8 mouse cellular contexts compared by ENCODE assay signal in genomic region chr11:62575297-62575658, GRCm38 (mm10). TPM values are rescaled to one million over a fixed set of nuclear protein-coding genes. Genes with fewer than 3 reads are reported as not detected.
DNase-seq lines count a peak whose midpoint lies in the region; ATAC-seq and TF ChIP-seq lines count a peak whose summit lies in the region.

No protein-coding gene starts in this region.

- TF ChIP-seq CTCF in midbrain, postnatal 0 days (IDR thresholded peaks at IDR 0.05) = peak; percentile 96

- no peaks in the 10 kb centered on the region for H3K27me3 ChIP-seq in embryonic facial prominence, embryonic 14.5 days (replicated peaks; ENCODE audit: control insufficient read depth, insufficient read depth, low read length)
- peaks cover 7% of the 10 kb centered on the region; the same call in 1 of the 2 replicates for H3K27me3 ChIP-seq in kidney, embryonic 14.5 days (ENCODE audit: control insufficient read depth, insufficient read depth, low read length)
- 0 out of 2 replicates have a peak, but pooled peaks cover 5% of the 10 kb centered on the region for H3K27me3 ChIP-seq in limb, embryonic 15.5 days
- no peaks in the 10 kb centered on the region for H3K27me3 ChIP-seq in midbrain, postnatal 0 days (ENCODE audit: insufficient read depth, low read length)

- H3K9ac ChIP-seq in embryonic facial prominence, embryonic 14.5 days (ENCODE audit: low read depth, low read length) = peak overlapping the region; percentile 60
- H3K9ac ChIP-seq in kidney, embryonic 14.5 days (ENCODE audit: low read depth, low read length) = peak overlapping the region; percentile 50; the same call in 1 of the 2 replicates
- H3K9ac ChIP-seq in limb, embryonic 15.5 days = 0 out of 2 replicates have a peak overlapping the region, but pooled peaks have one; percentile 23
- peak overlapping the region; percentile 66 for H3K9ac ChIP-seq in midbrain, postnatal 0 days (replicated peaks; ENCODE audit: low read length, poor library complexity, severe bottlenecking)

- no peaks in the 10 kb centered on the region for H3K4me1 ChIP-seq in embryonic facial prominence, embryonic 14.5 days (ENCODE audit: control insufficient read depth, insufficient read depth, low read length)
- H3K4me1 ChIP-seq in kidney, embryonic 14.5 days (ENCODE audit: control insufficient read depth, insufficient read depth, low read length) = 0 out of 2 replicates have a peak, but pooled peaks cover 3% of the 10 kb centered on the region
- H3K4me1 ChIP-seq in limb, embryonic 15.5 days = peaks cover 13% of the 10 kb centered on the region
- peaks cover 9% of the 10 kb centered on the region; the same call in 1 of the 2 replicates for H3K4me1 ChIP-seq in midbrain, postnatal 0 days (ENCODE audit: insufficient read depth, low read length)

- no peak overlapping the region for H3K27ac ChIP-seq in embryonic facial prominence, embryonic 14.5 days (replicated peaks; ENCODE audit: low read depth, low read length)
- no peak overlapping the region for H3K27ac ChIP-seq in kidney, embryonic 14.5 days (ENCODE audit: low read depth, low read length)
- H3K27ac ChIP-seq in limb, embryonic 15.5 days = no peak overlapping the region
- peak overlapping the region; percentile 85 for H3K27ac ChIP-seq in midbrain, postnatal 0 days (ENCODE audit: low read depth, low read length)

- H3K36me3 ChIP-seq in embryonic facial prominence, embryonic 14.5 days (ENCODE audit: control insufficient read depth, insufficient read depth, low read length) = no peaks in the 10 kb centered on the region
- H3K36me3 ChIP-seq in kidney, embryonic 14.5 days (ENCODE audit: control insufficient read depth, insufficient read depth, low read length) = no peaks in the 10 kb centered on the region
- no peaks in the 10 kb centered on the region for H3K36me3 ChIP-seq in limb, embryonic 15.5 days
- H3K36me3 ChIP-seq in midbrain, postnatal 0 days (ENCODE audit: insufficient read depth, low read length) = 0 out of 2 replicates have a peak, but pooled peaks cover 7% of the 10 kb centered on the region

- peak; percentile 85 for DNase-seq in 416B (ENCODE audit: low read depth)
- peak; percentile 69 to 71 for DNase-seq in adrenal gland, postnatal 4 days (ENCODE audit: low spot score in 2 of 2)
- DNase-seq in embryonic facial prominence, embryonic 14.5 days (ENCODE audit: low spot score) = peak; percentile 88
- DNase-seq in heart, adult 9 months (ENCODE audit: low spot score in 2 of 2) = peak; percentile 85 to 87
- DNase-seq in midbrain, postnatal 0 days (ENCODE audit: low spot score) = peak; percentile 90
- peak; percentile 77 to 86 for DNase-seq in spleen, postnatal 14 days (ENCODE audit: low spot score in 2 of 2)

- peak overlapping the region; percentile 100 for H3K4me2 ChIP-seq in embryonic facial prominence, embryonic 14.5 days (ENCODE audit: low read depth, low read length)
- H3K4me2 ChIP-seq in kidney, embryonic 14.5 days (replicated peaks; ENCODE audit: low read depth, low read length) = peak overlapping the region; percentile 99
- H3K4me2 ChIP-seq in limb, embryonic 15.5 days = peak overlapping the region; percentile 99
- H3K4me2 ChIP-seq in midbrain, postnatal 0 days (ENCODE audit: low read depth, low read length, poor library complexity, severe bottlenecking) = peak overlapping the region; percentile 94

- H3K9me3 ChIP-seq in embryonic facial prominence, embryonic 14.5 days (ENCODE audit: control insufficient read depth, low read length) = no peaks in the 10 kb centered on the region
- H3K9me3 ChIP-seq in kidney, embryonic 14.5 days (ENCODE audit: control insufficient read depth, low read length) = no peaks in the 10 kb centered on the region
- no peaks in the 10 kb centered on the region for H3K9me3 ChIP-seq in limb, embryonic 15.5 days
- H3K9me3 ChIP-seq in midbrain, postnatal 0 days (ENCODE audit: low read length) = no peaks in the 10 kb centered on the region

- H3K4me3 ChIP-seq in embryonic facial prominence, embryonic 14.5 days (ENCODE audit: low read depth, low read length) = peak overlapping the region; percentile 54
- peak overlapping the region; percentile 55 for H3K4me3 ChIP-seq in kidney, embryonic 14.5 days (ENCODE audit: low read length)
- peak overlapping the region; percentile 49 for H3K4me3 ChIP-seq in limb, embryonic 15.5 days
- H3K4me3 ChIP-seq in midbrain, postnatal 0 days (ENCODE audit: low read depth, low read length) = peak overlapping the region; percentile 51

- peak; percentile 64 for ATAC-seq in embryonic facial prominence, embryonic 14.5 days (ENCODE audit: low read depth)
- peak; percentile 72 for ATAC-seq in kidney, embryonic 14.5 days (ENCODE audit: low FRiP score, low TSS enrichment)
- ATAC-seq in limb, embryonic 15.5 days (ENCODE audit: insufficient number of reproducible peaks, low FRiP score, low TSS enrichment, low read depth) = no peak
- ATAC-seq in midbrain, postnatal 0 days (ENCODE audit: low FRiP score) = peak; percentile 79

- 2% methylated on average over 9 of the region's 9 CpGs for WGBS in embryonic facial prominence, embryonic 14.5 days
- WGBS in kidney, embryonic 14.5 days = 3% methylated on average over 8 of the region's 9 CpGs
- 4% methylated on average over 9 of the region's 9 CpGs for WGBS in limb, embryonic 15.5 days
- WGBS in midbrain, postnatal 0 days = 2% methylated on average over 9 of the region's 9 CpGs

RNA-seq across cellular contexts. Expression of gene Trpv2, which starts 1.0 kb away (rescaled TPM):
- total RNA-seq in adrenal gland, postnatal 4 days (2021) = 1 to 10 TPM; 3.4 to 4.2 TPM
- 5.3 and 6.4 TPM in 2 replicates for polyA plus RNA-seq in embryonic facial prominence, embryonic 14.5 days (2014; fragmentation: Nextera tagmentation; extraction: Ambion mirVana)
- 1.2 and 1.4 TPM in 2 replicates for polyA plus RNA-seq in kidney, embryonic 14.5 days (2014; fragmentation: Nextera tagmentation; extraction: Ambion mirVana)
- polyA plus RNA-seq in limb, embryonic 15.5 days (2015; fragmentation: Nextera tagmentation; extraction: Ambion mirVana) = 4.1 and 5.1 TPM in 2 replicates
- 55.4 and 62.0 TPM in 2 replicates for total RNA-seq in midbrain, postnatal 0 days (2014; rRNA removed)
- 31.0 and 32.9 TPM in 2 replicates for polyA plus RNA-seq in midbrain, postnatal 0 days (2015; fragmentation: Nextera tagmentation; extraction: Ambion mirVana)

RNA-seq across cellular contexts. Expression of gene Ubb, which starts 24.3 kb away (rescaled TPM):
- total RNA-seq in adrenal gland, postnatal 4 days (2021) = 1,000 to 10,000 TPM; 1,464 to 1,492 TPM
- 3,072 and 3,339 TPM in 2 replicates for polyA plus RNA-seq in embryonic facial prominence, embryonic 14.5 days (2014; fragmentation: Nextera tagmentation; extraction: Ambion mirVana)
- 3,178 and 3,504 TPM in 2 replicates for polyA plus RNA-seq in kidney, embryonic 14.5 days (2014; fragmentation: Nextera tagmentation; extraction: Ambion mirVana)
- polyA plus RNA-seq in limb, embryonic 15.5 days (2015; fragmentation: Nextera tagmentation; extraction: Ambion mirVana) = 3,280 and 3,478 TPM in 2 replicates
- total RNA-seq in midbrain, postnatal 0 days (2014; rRNA removed) = 1,443 and 2,095 TPM in 2 replicates
- 4,479 and 4,841 TPM in 2 replicates for polyA plus RNA-seq in midbrain, postnatal 0 days (2015; fragmentation: Nextera tagmentation; extraction: Ambion mirVana)

RNA-seq across cellular contexts. Expression of gene Cenpv, which starts 36.2 kb away (rescaled TPM):
- total RNA-seq in adrenal gland, postnatal 4 days (2021) = 10 to 100 TPM; 40.6 to 44.0 TPM
- polyA plus RNA-seq in embryonic facial prominence, embryonic 14.5 days (2014; fragmentation: Nextera tagmentation; extraction: Ambion mirVana) = 26.0 and 27.5 TPM in 2 replicates
- 29.8 and 33.1 TPM in 2 replicates for polyA plus RNA-seq in kidney, embryonic 14.5 days (2014; fragmentation: Nextera tagmentation; extraction: Ambion mirVana)
- 14.2 and 15.9 TPM in 2 replicates for polyA plus RNA-seq in limb, embryonic 15.5 days (2015; fragmentation: Nextera tagmentation; extraction: Ambion mirVana)
- total RNA-seq in midbrain, postnatal 0 days (2014; rRNA removed) = 58.0 and 63.2 TPM in 2 replicates
- polyA plus RNA-seq in midbrain, postnatal 0 days (2015; fragmentation: Nextera tagmentation; extraction: Ambion mirVana) = 30.1 and 32.9 TPM in 2 replicates
